Mouse (Mus musculus): ENCODE data around the gene Haus4. TPM values are rescaled to one million over a fixed set of nuclear protein-coding genes. Genes with fewer than 3 reads are reported as not detected.
A peak's percentile ranks its signal among the peaks of the same experiment; 100 is the strongest.

The Haus4 gene
- polyA plus RNA-seq (2016; fragmentation: Nextera tagmentation; extraction: Ambion mirVana) = 54.5 and 58.1 TPM in 2 replicates

DNA sequence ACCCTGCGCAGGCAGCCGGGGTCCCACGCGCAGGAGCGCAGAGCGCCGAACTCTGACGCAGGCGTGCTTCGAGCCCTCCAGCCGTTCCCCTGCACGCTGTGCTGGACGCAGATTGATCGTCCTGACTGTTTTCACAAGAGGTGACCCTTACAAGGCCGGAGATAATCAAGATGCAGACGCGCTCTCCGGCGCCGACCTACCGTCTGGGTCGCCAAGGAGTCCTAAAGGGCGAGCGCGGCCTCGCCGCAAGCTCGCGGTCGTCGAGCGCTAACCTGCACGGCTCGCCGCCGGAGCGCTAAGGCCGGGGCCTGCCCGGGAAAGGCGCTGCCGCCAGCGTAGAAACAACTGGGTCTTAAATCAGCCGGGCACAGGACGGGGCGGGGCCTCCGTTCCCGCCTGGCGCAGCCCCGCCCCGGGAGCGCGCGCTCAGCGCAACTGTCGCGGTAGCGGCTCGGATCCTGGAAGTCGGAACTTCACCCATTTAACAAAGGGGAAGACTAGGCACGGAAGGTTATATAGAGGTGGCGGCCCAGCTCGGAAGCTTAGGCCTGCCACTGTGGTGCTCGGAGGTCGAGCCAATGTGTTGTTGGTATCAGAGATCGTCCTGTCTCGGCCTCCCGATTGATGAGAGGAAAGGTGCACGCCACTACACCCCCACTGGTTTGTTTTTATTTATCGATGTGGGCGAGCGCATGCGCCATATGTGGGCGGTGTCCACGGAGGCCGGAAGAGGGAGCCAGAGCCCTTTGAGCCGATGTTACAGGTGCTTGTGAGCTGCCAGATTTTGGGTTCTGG is at the start of gene Haus4:
Haus4 (minus strand) TSS at position 642 of the 795 bp plus-strand sequence.
- H3K36me3 ChIP-seq = peaks cover 15% of the 10 kb centered on the region
- peaks cover 7% of the 10 kb centered on the region for H3K4me1 ChIP-seq (replicated peaks)
- peak within 1 kb of the TSS; percentile 80 for H3K9ac ChIP-seq (replicated peaks)
- peak; percentile 93 for ATAC-seq (ENCODE audit: insufficient number of reproducible peaks, insufficient read depth, low FRiP score, low TSS enrichment, low read depth)
- peak within 1 kb of the TSS; percentile 61 for H3K4me3 ChIP-seq (replicated peaks)
- H3K9me3 ChIP-seq = no peaks in the 10 kb centered on the region; the same call in 1 of the 2 replicates
- H3K27me3 ChIP-seq = no peaks in the 10 kb centered on the region
- under 1% methylated on average over 76 of the region's 76 CpGs for WGBS
- H3K27ac ChIP-seq = peak within 1 kb of the TSS; percentile 92
- H3K4me2 ChIP-seq = peak within 1 kb of the TSS; percentile 72

DNA sequence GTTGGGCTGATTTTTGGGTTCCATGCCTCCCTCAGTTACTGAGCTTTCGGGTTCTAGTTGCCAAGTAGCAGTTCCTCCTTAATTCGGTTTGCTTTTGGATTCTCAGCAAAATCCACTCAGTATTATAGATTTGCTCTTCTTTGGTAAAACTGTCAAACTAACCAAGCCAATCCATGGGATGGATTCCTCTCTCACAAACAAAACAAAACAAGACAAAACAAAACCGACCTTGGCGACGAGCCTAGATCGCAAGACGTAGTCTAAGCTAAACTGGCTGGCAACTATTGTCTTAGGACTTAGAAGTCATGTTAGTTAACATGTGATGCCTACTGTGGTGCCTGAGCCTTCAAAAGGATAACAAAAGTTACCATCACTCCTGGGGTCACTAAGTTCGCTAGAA is 49.3 kb upstream of the Haus4 start:
- H3K27ac ChIP-seq = peak overlapping the region; percentile 93
- no peaks in the 10 kb centered on the region for H3K9me3 ChIP-seq
- 82% methylated on average over 8 of the region's 8 CpGs for WGBS
- H3K4me1 ChIP-seq (replicated peaks) = peaks cover 25% of the 10 kb centered on the region
- H3K4me2 ChIP-seq = peak overlapping the region; percentile 63
- H3K27me3 ChIP-seq = no peaks in the 10 kb centered on the region
- H3K9ac ChIP-seq (replicated peaks) = no peak overlapping the region
- peaks cover 11% of the 10 kb centered on the region for H3K36me3 ChIP-seq
- peak overlapping the region; percentile 59 for H3K4me3 ChIP-seq (replicated peaks)
- no peak for ATAC-seq (ENCODE audit: insufficient number of reproducible peaks, insufficient read depth, low FRiP score, low TSS enrichment, low read depth)

DNA sequence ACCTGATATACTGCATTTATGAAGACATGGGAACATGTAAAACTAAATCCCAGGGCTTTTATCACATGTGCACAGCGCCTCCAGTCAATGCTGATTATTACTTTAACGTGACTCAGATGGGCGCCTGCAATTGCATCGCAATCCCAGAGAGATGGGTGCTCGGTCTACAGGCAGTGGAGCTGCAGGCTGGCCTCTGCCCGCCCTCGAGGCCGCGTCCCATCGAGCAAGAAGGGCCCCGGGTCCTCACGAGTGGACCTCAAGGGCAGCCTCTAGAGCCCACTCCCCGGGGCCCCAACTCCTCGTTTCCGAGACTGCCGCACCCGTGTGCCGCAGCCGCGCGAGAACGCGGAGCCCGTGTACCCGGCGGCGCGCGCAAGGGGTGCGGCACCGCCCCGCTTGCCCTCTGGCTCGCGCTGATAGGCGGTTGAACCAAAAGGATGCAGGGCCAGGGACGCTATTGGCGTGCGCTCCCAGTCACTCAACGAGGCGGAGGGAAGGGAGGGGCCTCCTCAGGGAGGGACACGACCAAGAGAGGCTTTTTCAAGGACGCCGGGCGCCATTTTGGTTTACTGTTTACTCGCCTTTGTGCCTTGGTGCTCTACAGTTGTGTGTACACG is 48.7 kb upstream of the Haus4 start:
- peak overlapping the region; percentile 93 for H3K27ac ChIP-seq
- peaks cover 12% of the 10 kb centered on the region for H3K36me3 ChIP-seq
- no peaks in the 10 kb centered on the region for H3K9me3 ChIP-seq
- peak overlapping the region; percentile 63 for H3K4me2 ChIP-seq
- H3K27me3 ChIP-seq = no peaks in the 10 kb centered on the region
- H3K4me3 ChIP-seq (replicated peaks) = peak overlapping the region; percentile 59
- H3K9ac ChIP-seq (replicated peaks) = peak overlapping the region; percentile 77
- peaks cover 25% of the 10 kb centered on the region for H3K4me1 ChIP-seq (replicated peaks)
- peak; percentile 97 for ATAC-seq (ENCODE audit: insufficient number of reproducible peaks, insufficient read depth, low FRiP score, low TSS enrichment, low read depth)
- WGBS = under 1% methylated on average over 46 of the region's 46 CpGs

DNA sequence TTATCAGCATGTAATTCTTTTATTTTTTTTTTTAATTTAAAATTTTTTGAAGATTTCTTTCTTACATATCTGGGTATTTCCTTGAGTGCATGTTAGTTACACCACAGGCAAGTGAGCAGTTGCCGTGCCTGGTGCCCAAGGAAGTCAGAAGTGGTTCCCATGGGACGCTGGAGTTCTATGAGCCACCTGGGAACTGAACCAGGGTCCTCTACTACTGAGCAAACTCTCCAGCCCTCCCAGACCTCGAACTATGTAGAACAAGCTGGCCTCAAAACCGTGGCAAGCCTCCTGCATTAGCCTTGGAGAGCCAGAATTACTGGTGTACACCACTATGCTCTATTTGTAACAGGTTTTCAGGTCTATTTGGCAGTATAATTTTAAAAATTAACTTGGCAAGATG is 48.2 kb upstream of the Haus4 start:
- Histone ChIP-seq H3K27ac (peak overlapping the region; percentile 93), H3K9ac (replicated peaks) (peak overlapping the region; percentile 77; the same call in 1 of the 2 replicates), H3K27me3 (no peaks in the 10 kb centered on the region), H3K36me3 (peaks cover 12% of the 10 kb centered on the region), H3K4me3 (replicated peaks) (peak overlapping the region; percentile 59), H3K9me3 (no peaks in the 10 kb centered on the region), H3K4me2 (peak overlapping the region; percentile 63), H3K4me1 (replicated peaks) (peaks cover 25% of the 10 kb centered on the region)
- peak; percentile 38; the same call in 1 of the 2 replicates for ATAC-seq (ENCODE audit: insufficient number of reproducible peaks, insufficient read depth, low FRiP score, low TSS enrichment, low read depth)
- WGBS = 49% methylated on average over 4 of the region's 4 CpGs

DNA sequence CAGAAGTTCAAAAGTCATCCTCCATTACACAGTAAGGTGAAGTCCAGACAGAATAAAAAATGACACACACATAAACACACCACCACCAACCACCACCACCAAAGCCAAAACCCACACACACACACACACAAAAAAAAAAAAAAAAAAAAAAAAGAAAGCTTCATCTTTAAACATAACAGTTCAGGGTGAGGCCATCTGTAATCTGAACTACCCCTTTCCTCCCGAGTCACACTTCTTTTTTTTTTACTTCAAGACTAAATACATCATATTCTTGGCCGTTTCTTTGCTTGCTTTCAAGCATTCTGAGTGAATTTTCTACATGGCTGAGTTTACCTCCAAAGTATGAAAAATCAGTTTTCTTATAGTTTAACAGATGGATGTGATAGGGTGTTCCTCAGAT is 47.2 kb upstream of the Haus4 start:
- no peak overlapping the region for H3K27ac ChIP-seq
- peaks cover 25% of the 10 kb centered on the region for H3K4me1 ChIP-seq (replicated peaks)
- ATAC-seq (ENCODE audit: insufficient number of reproducible peaks, insufficient read depth, low FRiP score, low TSS enrichment, low read depth) = no peak
- H3K9ac ChIP-seq (replicated peaks) = no peak overlapping the region
- H3K27me3 ChIP-seq = no peaks in the 10 kb centered on the region
- WGBS = 78% methylated on average over 2 of the region's 2 CpGs
- no peak overlapping the region for H3K4me3 ChIP-seq (replicated peaks)
- H3K36me3 ChIP-seq = peaks cover 12% of the 10 kb centered on the region
- H3K9me3 ChIP-seq = no peaks in the 10 kb centered on the region
- H3K4me2 ChIP-seq = no peak overlapping the region

DNA sequence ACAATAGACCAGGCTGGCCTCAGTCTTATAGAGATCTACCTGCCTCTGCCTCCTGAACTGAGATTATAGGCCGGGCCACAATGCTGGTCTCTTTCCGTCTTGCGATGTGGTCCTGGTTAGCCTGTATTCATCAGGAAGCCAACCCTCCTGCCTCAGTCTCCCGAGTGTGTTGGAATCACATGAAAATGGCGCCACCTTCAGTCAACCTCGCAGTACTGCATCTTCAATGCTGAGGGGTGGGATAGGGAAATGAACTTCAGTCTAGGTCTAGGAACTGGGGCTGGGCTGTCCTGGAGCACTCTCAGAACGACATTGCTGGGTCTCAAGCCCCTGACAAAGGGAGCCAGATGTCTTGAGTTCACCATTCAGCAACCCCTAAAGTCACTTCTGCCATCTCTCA is 42.7 kb upstream of the Haus4 start:
- Histone ChIP-seq H3K9ac (replicated peaks) (no peak overlapping the region), H3K36me3 (peaks cover 44% of the 10 kb centered on the region), H3K9me3 (0 out of 2 replicates have a peak, but pooled peaks cover 7% of the 10 kb centered on the region), H3K4me2 (no peak overlapping the region), H3K4me3 (replicated peaks) (no peak overlapping the region), H3K4me1 (replicated peaks) (peaks cover 7% of the 10 kb centered on the region), H3K27ac (no peak overlapping the region), H3K27me3 (no peaks in the 10 kb centered on the region)
- 81% methylated on average over 7 of the region's 7 CpGs for WGBS
- ATAC-seq (ENCODE audit: insufficient number of reproducible peaks, insufficient read depth, low FRiP score, low TSS enrichment, low read depth) = no peak

DNA sequence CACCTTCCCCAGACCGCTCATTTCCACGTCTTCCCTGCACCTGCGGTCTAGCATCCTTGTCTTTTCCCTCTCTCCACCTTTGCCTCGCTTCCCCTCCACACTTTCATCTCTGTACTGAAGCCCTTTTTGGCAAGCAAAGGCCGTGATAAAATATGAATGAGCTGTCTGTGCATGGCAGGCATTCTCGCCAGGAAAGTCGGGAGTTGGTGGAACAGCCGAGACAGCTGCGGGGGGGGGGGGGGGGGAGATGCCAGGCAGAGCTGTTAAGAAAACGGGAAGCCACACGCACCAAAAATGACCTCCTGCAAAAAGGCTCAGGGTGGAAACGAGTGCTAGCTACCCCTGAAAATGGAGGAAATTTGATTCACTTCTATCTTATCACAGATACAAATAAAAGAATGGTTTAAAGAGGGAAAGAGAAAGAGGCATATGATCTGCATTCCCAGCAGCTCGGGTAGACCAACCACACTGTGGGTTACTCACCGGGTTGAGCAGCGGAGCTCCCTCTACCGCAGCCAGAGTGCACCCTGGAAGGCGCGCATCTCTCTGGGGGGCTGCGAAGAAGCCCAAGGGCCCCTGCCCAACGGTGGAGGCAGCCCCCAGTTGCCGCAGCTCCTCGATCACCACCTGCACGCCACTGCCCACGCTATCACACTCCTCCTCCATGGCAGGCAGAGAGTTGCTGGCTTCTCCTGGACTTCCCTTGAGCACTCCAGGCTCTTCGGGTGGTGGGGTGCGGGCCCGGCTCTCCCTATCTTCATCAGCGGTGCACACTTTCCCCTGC is 40.4 kb upstream of the Haus4 start:
- H3K9ac ChIP-seq (replicated peaks) = no peak overlapping the region
- 0 out of 2 replicates have a peak, but pooled peaks have one; percentile 20 for ATAC-seq (ENCODE audit: insufficient number of reproducible peaks, insufficient read depth, low FRiP score, low TSS enrichment, low read depth)
- no peaks in the 10 kb centered on the region for H3K27me3 ChIP-seq
- peaks cover 59% of the 10 kb centered on the region for H3K36me3 ChIP-seq
- no peak overlapping the region for H3K4me2 ChIP-seq
- H3K4me1 ChIP-seq (replicated peaks) = peaks cover 7% of the 10 kb centered on the region
- whole genome bisulfite sequencing = 71% methylated on average over 27 of the region's 28 CpGs
- 0 out of 2 replicates have a peak, but pooled peaks cover 7% of the 10 kb centered on the region for H3K9me3 ChIP-seq
- no peak overlapping the region for H3K4me3 ChIP-seq (replicated peaks)
- H3K27ac ChIP-seq = no peak overlapping the region

DNA sequence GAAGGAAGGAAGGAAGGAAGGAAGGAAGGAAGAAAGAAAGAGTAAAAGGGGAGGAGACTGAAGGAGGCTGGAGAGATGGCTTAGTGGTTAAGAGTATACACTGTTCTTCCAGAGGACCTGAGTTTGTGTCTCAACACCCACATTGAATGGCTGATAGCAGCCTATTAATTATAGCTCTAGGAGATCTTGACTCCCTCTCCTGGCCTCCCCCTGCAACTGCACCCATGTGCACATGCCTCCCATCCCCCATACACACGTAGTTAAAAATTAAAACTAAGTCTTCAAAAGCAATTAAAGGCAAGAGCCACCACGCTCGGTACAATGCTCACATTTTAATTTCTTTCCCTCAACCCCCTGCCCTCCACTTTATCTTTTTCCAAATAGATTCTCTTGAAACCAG is 39.6 kb upstream of the Haus4 start:
- ATAC-seq (ENCODE audit: insufficient number of reproducible peaks, insufficient read depth, low FRiP score, low TSS enrichment, low read depth) = no peak
- 89% methylated on average over 3 of the region's 3 CpGs for WGBS
- Histone ChIP-seq H3K4me2 (no peak overlapping the region), H3K9ac (replicated peaks) (no peak overlapping the region), H3K9me3 (0 out of 2 replicates have a peak, but pooled peaks cover 7% of the 10 kb centered on the region), H3K4me3 (replicated peaks) (no peak overlapping the region), H3K27ac (no peak overlapping the region), H3K27me3 (no peaks in the 10 kb centered on the region), H3K36me3 (peaks cover 53% of the 10 kb centered on the region), H3K4me1 (replicated peaks) (peaks cover 7% of the 10 kb centered on the region)

DNA sequence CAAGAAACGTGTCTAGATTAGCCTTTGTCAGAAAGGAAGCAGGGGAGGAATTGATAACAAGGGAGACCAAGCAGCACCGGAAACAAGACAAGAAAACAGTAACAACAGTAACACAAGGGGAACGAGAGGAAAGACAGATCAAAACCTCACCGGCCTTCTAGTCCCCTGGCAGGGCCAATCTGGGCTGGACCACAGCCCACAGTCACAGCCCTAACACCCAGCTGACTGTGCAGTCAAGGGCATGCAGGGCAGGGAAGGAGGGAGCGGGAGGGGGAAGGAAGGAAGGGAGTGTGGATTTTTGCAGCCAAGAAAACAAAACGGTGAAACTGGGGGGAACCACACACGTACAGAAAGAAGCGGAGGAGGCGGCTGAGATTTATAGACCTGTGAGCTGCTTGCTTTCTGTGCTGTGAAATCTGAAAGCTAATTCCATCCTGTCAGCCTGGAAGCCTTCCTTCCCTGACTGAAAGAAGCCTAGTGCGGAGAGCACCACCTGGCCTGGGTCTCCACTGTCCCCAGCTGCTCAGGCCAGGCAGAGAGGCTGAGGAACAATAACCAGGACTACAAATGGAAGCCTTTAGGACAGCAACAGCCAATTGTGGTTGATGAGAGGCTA is 38.0 kb upstream of the Haus4 start:
- Histone ChIP-seq H3K4me2 (no peak overlapping the region), H3K27me3 (no peaks in the 10 kb centered on the region), H3K27ac (peak overlapping the region; percentile 72), H3K9ac (replicated peaks) (0 out of 2 replicates have a peak overlapping the region, but pooled peaks have one; percentile 28), H3K9me3 (0 out of 2 replicates have a peak, but pooled peaks cover 7% of the 10 kb centered on the region), H3K4me3 (replicated peaks) (no peak overlapping the region), H3K36me3 (peaks cover 50% of the 10 kb centered on the region), H3K4me1 (replicated peaks) (peaks cover 7% of the 10 kb centered on the region)
- 60% methylated on average over 10 of the region's 10 CpGs for WGBS
- no peak for ATAC-seq (ENCODE audit: insufficient number of reproducible peaks, insufficient read depth, low FRiP score, low TSS enrichment, low read depth)

DNA sequence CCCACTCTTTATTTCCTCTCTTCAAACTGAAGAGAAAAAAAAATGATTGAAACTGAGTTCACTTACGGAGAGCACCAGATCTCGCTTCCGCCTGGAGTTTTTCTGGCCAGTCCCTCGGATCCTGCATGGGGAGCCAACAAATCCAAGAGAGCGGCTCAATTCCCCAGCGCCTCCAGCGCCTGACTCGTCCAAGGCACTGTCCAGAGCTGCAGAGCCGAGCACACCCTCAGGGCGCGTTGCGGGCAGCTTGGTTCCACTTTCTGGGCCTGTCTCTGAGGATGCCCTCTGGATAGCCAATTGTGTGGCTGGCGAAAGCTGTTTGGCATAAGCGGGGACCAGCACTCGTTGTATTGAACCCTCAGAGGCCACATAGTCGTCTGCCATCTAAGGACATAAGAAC is 36.6 kb upstream of the Haus4 start:
- H3K27ac ChIP-seq = no peak overlapping the region
- ATAC-seq (ENCODE audit: insufficient number of reproducible peaks, insufficient read depth, low FRiP score, low TSS enrichment, low read depth) = no peak
- 0 out of 2 replicates have a peak, but pooled peaks cover 7% of the 10 kb centered on the region for H3K9me3 ChIP-seq
- H3K4me3 ChIP-seq (replicated peaks) = no peak overlapping the region
- H3K36me3 ChIP-seq = peaks cover 60% of the 10 kb centered on the region
- no peaks in the 10 kb centered on the region for H3K27me3 ChIP-seq
- 89% methylated on average over 16 of the region's 16 CpGs for WGBS
- peaks cover 7% of the 10 kb centered on the region for H3K4me1 ChIP-seq (replicated peaks)
- no peak overlapping the region for H3K9ac ChIP-seq (replicated peaks)
- no peak overlapping the region for H3K4me2 ChIP-seq

Data from limb, embryonic 12.5 days (tissue).